Mouse (Mus musculus) erythroblast, embryonic 14.5 days (primary cell): Measurements from ENCODE around the gene Gm11009.
"Not testable (repeated sequence)": the region's sequence is repeated elsewhere in the genome, so short reads cannot be mapped to it uniquely, and the experiment has no call there.

Experiments used
- GATA1 ChIP-seq: IDR thresholded peaks from 2 replicates; pipeline ENCODE4 v1.6.1; 2012; ENCODE audit warnings: low read length, inconsistent platforms, mixed read lengths
- TAL1 ChIP-seq: IDR thresholded peaks from 3 replicates; pipeline ENCODE4 v1.6.1; 2012; ENCODE audit warnings: low read length, inconsistent platforms, mixed read lengths

DNA sequence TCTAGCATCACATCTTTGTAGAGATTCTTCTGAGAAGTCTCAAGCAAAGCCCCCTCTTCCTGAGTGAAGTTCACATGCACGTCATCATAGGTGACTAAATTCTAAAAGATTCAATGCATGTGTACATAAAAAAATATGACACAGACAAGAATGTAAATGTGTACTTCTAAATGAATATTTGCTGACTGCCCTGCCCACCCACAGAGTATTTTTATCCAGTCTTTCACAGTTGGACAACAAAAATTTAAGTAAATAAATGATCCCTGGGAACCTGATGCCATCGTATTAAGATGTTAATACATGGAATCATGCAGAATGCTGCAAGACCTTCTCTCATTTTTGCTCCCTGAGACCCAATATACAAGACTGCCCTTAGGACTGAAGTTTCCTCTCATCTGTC is at the start of gene Gm11009:
- not testable (repeated sequence) for TF ChIP-seq GATA1, TAL1
